Mouse (Mus musculus) lung, postnatal 36 days (tissue): ENCODE measurements around the gene Eml5.

Experiments used
- DNase-seq: peaks from one replicate; pipeline ENCODE4 v3.0.0; 2022; ENCODE audit warnings: mixed read lengths

The Eml5 gene

GRCm38 (mm10) chr12:98832929-98833598 lies 68.2 kb downstream of the Eml5 start:
- no peak for DNase-seq

- no peak for DNase-seq
These were observed 70.2 kb downstream of the Eml5 start for GRCm38 (mm10) chr12:98831122-98831521.

GRCm38 (mm10) chr12:98820781-98821180 lies 80.5 kb downstream of the Eml5 start:
- DNase-seq = no peak

GRCm38 (mm10) chr12:98804078-98804748 lies 97.1 kb downstream of the Eml5 start:
- DNase-seq = no peak

GRCm38 (mm10) chr12:98802245-98802644 lies 99.0 kb downstream of the Eml5 start:
- DNase-seq = no peak

GRCm38 (mm10) chr12:98800334-98800733 lies 101.0 kb downstream of the Eml5 start:
- no peak for DNase-seq

- DNase-seq = no peak
These were observed 105.5 kb downstream of the Eml5 start for GRCm38 (mm10) chr12:98795731-98796318.

GRCm38 (mm10) chr12:98784251-98784650 lies 117.0 kb downstream of the Eml5 start:
- DNase-seq = no peak

- peak; percentile 41 for DNase-seq
These were observed 122.1 kb downstream of the Eml5 start for GRCm38 (mm10) chr12:98779148-98779547.

- no peak for DNase-seq
These were observed 123.8 kb downstream of the Eml5 start for GRCm38 (mm10) chr12:98777509-98777908.

GRCm38 (mm10) chr12:98766241-98766640 lies 135.0 kb downstream of the Eml5 start:
- DNase-seq = no peak

- no peak for DNase-seq
These were observed 141.6 kb downstream of the Eml5 start for GRCm38 (mm10) chr12:98759700-98760099.

- DNase-seq = no peak
These were observed 143.6 kb downstream of the Eml5 start for GRCm38 (mm10) chr12:98757636-98758035.

- no peak for DNase-seq
These were observed 153.9 kb downstream of the Eml5 start for GRCm38 (mm10) chr12:98747380-98747753.

GRCm38 (mm10) chr12:98746746-98747379 lies 154.4 kb downstream of the Eml5 start, which contains the start of gene Zc3h14:
Gene Zc3h14 (plus strand): TSS chr12:98746964.
- peak; percentile 95 for DNase-seq

- peak; percentile 86 for DNase-seq
These were observed 155.2 kb downstream of the Eml5 start for GRCm38 (mm10) chr12:98746131-98746530.

- DNase-seq = no peak
These were observed 155.7 kb downstream of the Eml5 start for GRCm38 (mm10) chr12:98745626-98746025.

GRCm38 (mm10) chr12:98741011-98741501 lies 160.2 kb downstream of the Eml5 start:
- DNase-seq = peak; percentile 49

GRCm38 (mm10) chr12:98737801-98738350 lies 163.4 kb downstream of the Eml5 start:
- no peak for DNase-seq

GRCm38 (mm10) chr12:98736951-98737800 lies 164.1 kb downstream of the Eml5 start, which contains the start of gene Ptpn21:
Gene Ptpn21 (minus strand): TSS chr12:98737405.
- DNase-seq = peak; percentile 79
